Mouse (Mus musculus) hindbrain, postnatal 0 days (tissue): ENCODE measurements around the gene Gng2. TPM values are rescaled to one million over a fixed set of nuclear protein-coding genes. Genes with fewer than 3 reads are reported as not detected.

Source experiments
- ATAC-seq: fragments of 200-750 bp; cut with Nextera tagmentation; 2 replicates; pipeline ENCODE4 v1.8.0; 2017; ENCODE audit warnings: mild to moderate bottlenecking, moderate TSS enrichment, moderate library complexity
- DNase-seq: peaks from one replicate; pipeline ENCODE4 v3.0.0-alpha.2; 2015; ENCODE audit warnings: low spot score
- H3K27ac ChIP-seq: fragments of 300-500 bp; sonication (generic); 2 replicates; pipeline ENCODE4 v1.5.1; 2014; ENCODE audit warnings: mild to moderate bottlenecking
- H3K27me3 ChIP-seq: fragments of 300-500 bp; sonication (generic); 2 replicates; pipeline ENCODE4 v1.6.1; 2014; ENCODE audit warnings: low read length, mixed read lengths; ENCODE audit not compliant: insufficient read depth
- H3K36me3 ChIP-seq: fragments of 300-500 bp; sonication (generic); 2 replicates; pipeline ENCODE4 v1.6.1; 2014; ENCODE audit warnings: low read length, mixed read lengths; ENCODE audit not compliant: insufficient read depth
- H3K4me1 ChIP-seq: fragments of 300-500 bp; sonication (generic); 2 replicates; pipeline ENCODE4 v1.6.1; 2014; ENCODE audit warnings: antibody characterized with exemption, low read length, mixed read lengths; ENCODE audit not compliant: insufficient read depth
- H3K4me2 ChIP-seq: fragments of 300-500 bp; sonication (generic); 2 replicates; pipeline ENCODE4 v1.6.1; 2014; ENCODE audit warnings: low read depth, mild to moderate bottlenecking, low read length, moderate library complexity, mixed read lengths
- H3K4me3 ChIP-seq: fragments of 300-500 bp; sonication (generic); 2 replicates; pipeline ENCODE4 v1.5.1; 2014; ENCODE audit warnings: low read length
- H3K9ac ChIP-seq: fragments of 300-500 bp; sonication (generic); replicated peaks from 2 replicates; pipeline ENCODE4 v1.6.1; 2014; ENCODE audit warnings: mild to moderate bottlenecking, low read length, moderate library complexity, mixed read lengths
- H3K9me3 ChIP-seq: fragments of 300-500 bp; sonication (generic); 2 replicates; pipeline ENCODE4 v1.6.1; 2016; ENCODE audit warnings: low read length, mixed read lengths
- CTCF ChIP-seq: IDR thresholded peaks from 2 replicates; pipeline ENCODE4 v1.5.1; 2016; ENCODE audit warnings: antibody characterized with exemption, control low read depth, low read depth
- WGBS: fragments of 180-500 bp; shearing (Covaris S2); extraction: QIAGEN DNeasy Blood & Tissue Kit; methylation state at CpG from one replicate; pipeline ENCODE4 v1.1.7; 2014; 5-methylcytosine and 5-hydroxymethylcytosine counted together
- polyA plus RNA-seq: library from polyadenylated mRNA; unstranded; fragments of >200 nt; fragmentation: Nextera tagmentation; extraction: Ambion mirVana; gene quantifications from 2 replicates; pipeline ENCODE4 v1.2.1, GENCODE M21; 2015
- total RNA-seq: library from RNA; depleted of rRNA; stranded (reverse); fragments of >200 nt; gene quantifications from 2 replicates; pipeline ENCODE4 v1.2.3, GENCODE M21; 2014

Gng2 gene
- total and polyA plus RNA-seq, 2 experiments from 2014 or later: 218 to 265 TPM

DNA sequence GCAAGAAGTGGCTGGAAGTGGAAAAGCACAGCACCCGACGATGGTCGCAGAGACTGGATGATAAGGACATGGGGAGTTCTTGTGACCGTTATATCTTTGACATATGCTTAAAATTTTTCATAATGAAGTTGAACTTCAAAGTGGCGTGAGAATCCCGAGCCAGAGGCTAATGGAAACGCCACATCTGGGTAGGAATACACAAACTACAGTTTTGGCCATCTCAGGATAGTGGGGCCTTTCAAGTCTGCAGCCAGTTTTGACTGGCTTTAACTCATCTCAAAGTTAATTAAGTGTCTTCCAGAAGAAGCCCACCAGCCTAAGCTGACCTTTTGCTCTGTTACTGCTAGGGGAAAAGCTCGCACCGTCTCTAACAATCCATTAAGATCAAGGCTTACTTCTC lies 17.6 kb downstream of the Gng2 start:
- Histone ChIP-seq H3K9me3 (no peaks in the 10 kb centered on the region), H3K27ac (no peak overlapping the region), H3K27me3 (no peaks in the 10 kb centered on the region), H3K9ac (no peak overlapping the region), H3K4me2 (no peak overlapping the region), H3K4me1 (peaks cover 6% of the 10 kb centered on the region; the same call in 1 of the 2 replicates), H3K36me3 (no peaks in the 10 kb centered on the region), H3K4me3 (no peak overlapping the region)
- 79% methylated on average over 9 of the region's 9 CpGs for WGBS
- DNase-seq: no peak
- no peak for TF ChIP-seq CTCF
- no peak for ATAC-seq

DNA sequence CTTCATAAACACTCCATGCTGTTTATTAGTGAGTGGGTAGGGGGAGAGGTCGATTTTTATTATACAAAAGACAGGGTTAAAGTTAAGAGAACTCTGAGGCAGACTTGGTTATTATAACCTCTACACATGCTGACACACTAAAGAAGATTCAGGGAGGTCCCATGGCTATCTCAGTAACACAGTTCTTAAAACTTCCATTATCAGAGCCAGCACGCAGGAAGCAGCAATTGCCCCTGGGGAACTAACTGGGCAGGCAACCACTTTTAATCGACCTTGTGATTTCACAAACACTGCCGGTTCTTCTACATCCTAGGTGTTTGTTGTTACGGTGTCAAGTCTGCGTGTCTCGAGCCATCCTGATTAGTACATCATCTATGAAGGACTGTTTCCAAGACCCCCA lies 22.4 kb downstream of the Gng2 start:
- Histone ChIP-seq H3K4me2 (no peak overlapping the region), H3K27me3 (no peaks in the 10 kb centered on the region), H3K36me3 (no peaks in the 10 kb centered on the region), H3K9me3 (no peaks in the 10 kb centered on the region), H3K27ac (no peak overlapping the region), H3K4me3 (no peak overlapping the region), H3K4me1 (no peaks in the 10 kb centered on the region), H3K9ac (no peak overlapping the region)
- 77% methylated on average over 7 of the region's 7 CpGs for WGBS
- ATAC-seq (no peak), DNase-seq (no peak)
- no peak for TF ChIP-seq CTCF

DNA sequence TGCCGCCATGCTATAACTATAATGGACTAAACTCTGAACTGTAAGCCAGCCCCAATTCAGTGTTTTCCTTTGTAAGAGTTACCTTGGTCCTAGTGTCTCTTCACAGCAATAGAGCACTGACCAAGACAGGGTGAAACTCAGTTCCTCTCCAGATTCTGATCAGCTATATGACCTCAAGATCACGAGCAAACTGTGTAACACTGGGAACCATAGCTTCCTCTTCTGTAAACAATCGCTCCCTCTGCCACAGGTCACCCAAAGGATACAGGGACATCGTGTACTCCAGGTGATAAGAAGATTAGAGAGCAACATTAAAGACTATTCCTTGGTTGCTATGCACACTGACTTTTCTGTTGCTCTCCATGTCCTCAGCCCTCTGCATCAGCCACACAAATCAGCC lies 26.6 kb downstream of the Gng2 start:
- Histone ChIP-seq H3K9ac (no peak overlapping the region), H3K9me3 (no peaks in the 10 kb centered on the region), H3K27me3 (no peaks in the 10 kb centered on the region), H3K27ac (no peak overlapping the region), H3K4me3 (no peak overlapping the region), H3K36me3 (no peaks in the 10 kb centered on the region), H3K4me2 (no peak overlapping the region), H3K4me1 (no peaks in the 10 kb centered on the region)
- no peak for DNase-seq
- 91% methylated on average over 4 of the region's 4 CpGs for WGBS
- ATAC-seq: no peak
- no peak for TF ChIP-seq CTCF

DNA sequence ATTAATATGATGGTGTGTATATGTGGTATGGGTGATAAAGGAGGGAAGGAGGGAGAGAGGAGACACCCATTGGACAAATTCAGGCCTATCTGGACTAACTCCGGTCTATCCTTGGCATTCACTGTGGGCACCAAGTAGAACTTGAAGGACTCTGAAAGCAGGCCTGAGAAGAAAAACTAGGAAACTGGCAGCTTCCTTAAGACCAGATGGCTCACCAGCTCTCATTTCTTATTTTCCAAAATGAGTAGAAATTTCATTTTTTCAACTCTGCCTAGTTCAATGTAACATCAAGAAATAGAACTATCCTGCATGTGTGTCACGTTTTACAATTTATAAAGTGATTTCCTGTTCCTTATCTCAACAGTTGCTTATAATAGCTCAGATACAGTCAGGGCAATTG lies 28.0 kb downstream of the Gng2 start:
- no peaks in the 10 kb centered on the region for H3K9me3 ChIP-seq
- no peak overlapping the region for H3K4me2 ChIP-seq
- H3K9ac ChIP-seq: no peak overlapping the region
- DNase-seq (no peak), ATAC-seq (no peak)
- H3K27me3 ChIP-seq: no peaks in the 10 kb centered on the region
- WGBS: 90% methylated on average over 2 of the region's 2 CpGs
- no peak overlapping the region for H3K4me3 ChIP-seq
- no peaks in the 10 kb centered on the region for H3K36me3 ChIP-seq
- no peak overlapping the region for H3K27ac ChIP-seq
- H3K4me1 ChIP-seq: no peaks in the 10 kb centered on the region
- TF ChIP-seq CTCF: no peak

DNA sequence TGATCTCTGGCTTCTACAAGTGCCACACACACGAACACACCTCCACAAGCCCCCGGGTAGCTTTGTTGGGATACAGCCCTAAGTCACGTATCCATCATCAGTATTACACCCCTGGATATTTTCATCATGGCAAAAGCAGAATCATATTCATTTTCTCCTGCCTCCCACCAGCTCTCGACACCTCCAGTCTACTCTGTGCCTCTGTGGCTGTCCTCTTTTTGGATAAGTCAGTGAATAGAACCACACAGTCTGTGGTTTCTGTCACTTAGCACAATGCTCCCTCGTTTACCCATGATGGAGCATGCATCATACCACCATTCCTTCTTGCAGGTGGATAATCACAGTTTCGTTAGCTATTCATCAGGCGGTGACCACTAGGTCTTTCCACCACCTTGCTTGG lies 31.2 kb downstream of the Gng2 start:
- H3K27me3 ChIP-seq: no peaks in the 10 kb centered on the region
- no peak for TF ChIP-seq CTCF
- H3K27ac ChIP-seq: no peak overlapping the region
- H3K4me3 ChIP-seq: no peak overlapping the region
- no peak for DNase-seq
- no peak overlapping the region for H3K4me2 ChIP-seq
- H3K9me3 ChIP-seq: no peaks in the 10 kb centered on the region
- 86% methylated on average over 7 of the region's 7 CpGs for WGBS
- no peaks in the 10 kb centered on the region for H3K36me3 ChIP-seq
- H3K4me1 ChIP-seq: peaks cover 5% of the 10 kb centered on the region; the same call in 1 of the 2 replicates
- no peak overlapping the region for H3K9ac ChIP-seq
- ATAC-seq: no peak

DNA sequence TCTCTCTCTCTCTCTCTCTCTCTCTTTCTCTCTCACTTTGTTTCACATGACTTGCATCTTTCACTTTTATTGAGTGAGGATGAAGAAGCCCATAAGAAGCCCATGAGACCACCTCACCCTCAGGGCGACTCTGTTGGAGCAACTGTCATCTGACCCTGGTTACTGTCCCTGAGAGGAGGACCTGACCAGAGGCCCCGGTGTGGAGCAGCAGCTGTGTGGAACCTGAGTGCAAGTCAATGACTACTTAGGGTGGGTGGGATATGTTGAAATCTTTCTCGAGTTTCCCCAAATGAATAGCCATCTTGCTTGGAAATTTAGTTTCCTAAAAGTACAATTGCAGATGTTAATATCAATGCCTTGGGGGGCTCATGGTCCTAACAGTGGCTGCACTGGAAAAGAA lies 34.7 kb downstream of the Gng2 start:
- Histone ChIP-seq H3K36me3 (no peaks in the 10 kb centered on the region), H3K9me3 (no peaks in the 10 kb centered on the region), H3K4me1 (peaks cover 5% of the 10 kb centered on the region; the same call in 1 of the 2 replicates), H3K9ac (no peak overlapping the region), H3K4me3 (no peak overlapping the region), H3K27me3 (no peaks in the 10 kb centered on the region), H3K27ac (no peak overlapping the region), H3K4me2 (no peak overlapping the region)
- TF ChIP-seq CTCF: no peak
- ATAC-seq (no peak), DNase-seq (no peak)
- WGBS: 34% methylated on average over 3 of the region's 3 CpGs

DNA sequence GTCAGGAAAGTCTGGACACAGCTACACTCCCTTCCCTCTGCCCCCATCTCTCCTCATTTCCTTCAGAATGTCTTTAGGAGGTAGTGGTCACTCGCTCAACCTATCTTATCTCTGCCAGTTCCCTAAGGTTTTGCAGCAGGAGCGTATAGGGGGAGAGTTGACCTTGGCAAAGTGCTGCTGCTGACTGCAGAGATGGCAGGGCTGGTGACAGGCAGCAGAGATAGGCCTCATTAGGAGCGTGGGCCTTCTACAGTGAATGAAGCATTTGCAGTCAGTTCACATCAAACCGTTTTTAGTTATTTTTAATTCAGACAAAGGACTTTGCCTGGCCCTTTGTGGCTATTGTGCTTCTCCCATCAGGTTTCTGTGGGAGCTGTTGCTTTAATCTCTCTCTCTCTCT lies 35.1 kb downstream of the Gng2 start:
- no peaks in the 10 kb centered on the region for H3K9me3 ChIP-seq
- 0 out of 2 replicates have a peak overlapping the region, but pooled peaks have one; percentile 20 for H3K27ac ChIP-seq
- peak; percentile 48; the same call in 1 of the 2 replicates for ATAC-seq
- H3K9ac ChIP-seq: no peak overlapping the region
- peaks cover 5% of the 10 kb centered on the region; the same call in 1 of the 2 replicates for H3K4me1 ChIP-seq
- H3K36me3 ChIP-seq: no peaks in the 10 kb centered on the region
- no peak overlapping the region for H3K4me3 ChIP-seq
- no peak overlapping the region for H3K4me2 ChIP-seq
- no peak for DNase-seq
- 23% methylated on average over 4 of the region's 4 CpGs for WGBS
- no peaks in the 10 kb centered on the region for H3K27me3 ChIP-seq
- no peak for TF ChIP-seq CTCF
